Mouse (Mus musculus): Measurements from ENCODE around the gene Vps25.
A peak's percentile ranks its signal among the peaks of the same experiment; 100 is the strongest.

DNA sequence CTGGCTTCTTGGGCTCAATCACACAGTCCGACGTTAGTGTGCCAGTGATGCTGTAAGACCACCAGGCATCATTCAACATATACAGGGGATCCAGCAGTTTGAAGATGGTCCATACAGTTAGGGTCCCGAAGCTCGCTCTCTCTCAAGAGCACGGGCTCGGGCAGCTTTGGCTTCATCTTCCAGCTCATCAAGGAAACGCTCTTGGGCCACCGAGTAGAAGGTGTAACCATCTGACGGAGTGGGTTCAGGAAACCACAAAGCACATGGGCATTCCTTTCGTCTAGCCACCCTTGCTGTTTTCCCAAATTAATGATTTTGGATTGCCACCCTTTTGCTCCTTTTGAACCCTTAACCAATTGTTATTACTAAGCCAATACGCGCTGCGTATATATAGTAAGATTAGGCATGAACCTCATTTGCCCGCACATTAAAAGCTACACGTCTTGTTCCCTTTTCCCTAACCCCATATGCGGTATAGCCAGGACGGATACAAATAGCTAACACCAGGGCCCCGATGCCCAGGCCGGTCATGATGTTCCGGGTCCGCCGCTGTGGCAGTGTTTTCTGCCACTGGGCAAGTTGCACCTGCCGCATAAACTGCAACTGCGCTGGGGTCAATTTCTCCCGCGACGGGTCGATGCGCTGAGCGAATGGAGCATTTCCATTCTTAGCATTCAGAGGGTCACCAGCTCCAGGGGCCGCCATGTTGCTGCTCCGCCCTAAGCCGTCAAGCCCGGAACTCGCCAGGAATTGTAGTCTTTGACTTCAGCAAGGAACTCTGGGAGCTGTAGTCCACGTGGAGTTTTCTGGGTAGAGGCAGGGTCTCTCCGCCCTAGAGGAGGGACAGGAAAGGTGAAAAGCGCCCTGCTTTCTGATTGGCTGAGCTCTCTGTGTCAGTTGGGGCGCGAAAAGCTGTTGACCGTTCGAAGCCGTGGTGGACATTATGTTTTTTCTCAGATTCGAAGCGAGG, 25.0 kb downstream of the Vps25 start, which contains the start of the genes Cntd1 and Coa3:
- TF ChIP-seq NRF1 (IDR thresholded peaks at IDR 0.05; ENCODE audit: insufficient read depth, low read depth, low read length, poor library complexity, severe bottlenecking) (peak; percentile 20; the same call in 1 of the 2 replicates), CHD1 (IDR thresholded peaks at IDR 0.05; ENCODE audit: low read depth, low read length) (peak; percentile 87; the same call in 1 of the 2 replicates), POLR2A (IDR thresholded peaks at IDR 0.05; ENCODE audit: control insufficient read depth in 1 of 2, insufficient read depth in 1 of 2, low read depth in 1 of 2, low read length in 2 of 2, poor library complexity in 1 of 2) (peak; percentile 88 to 96), POLR2AphosphoS2 (IDR thresholded peaks at IDR 0.05; ENCODE audit: low read length) (peak; percentile 85), CTCF (IDR thresholded peaks at IDR 0.05 in 2 of 3, conservative IDR thresholded peaks at IDR 0.05 in 1 of 3; ENCODE audit: control insufficient read depth in 1 of 3, insufficient read depth in 1 of 3, low read depth in 2 of 3, low read length in 3 of 3, poor library complexity in 1 of 3, severe bottlenecking in 1 of 3) (no peak), GABPA (IDR thresholded peaks at IDR 0.05; ENCODE audit: low read depth, low read length) (no peak), TAL1 (IDR thresholded peaks at IDR 0.05; ENCODE audit: low read length) (no peak), MYC (IDR thresholded peaks at IDR 0.05; ENCODE audit: low read depth, low read length) (peak; percentile 75), MAFK (IDR thresholded peaks at IDR 0.05; ENCODE audit: borderline replicate concordance, low read depth, low read length) (no peak), CHD2 (IDR thresholded peaks at IDR 0.05; ENCODE audit: low read length) (no peak), UBTF (IDR thresholded peaks at IDR 0.05; ENCODE audit: borderline replicate concordance, insufficient read depth, low read depth, low read length) (0 out of 2 replicates have a peak, but pooled peaks have one; percentile 58)

All from MEL (cell line).